Mouse (Mus musculus) WW6 (cell line): Measurements from ENCODE around the gene Gm10337.
A peak's percentile ranks its signal among the peaks of the same experiment; 100 is the strongest.

Experiments
- DNase-seq: peaks from one replicate; pipeline ENCODE4 v3.0.0-alpha.2; 2013; ENCODE audit warnings: low read depth, low spot score

The Gm10337 gene

GRCm38 (mm10) chr15:102516728-102517404 is 13.3 kb downstream of the Gm10337 start, which contains the start of gene Map3k12:
TSS of gene Map3k12 (minus strand) at chr15:102517064.
- DNase-seq, result no peak

GRCm38 (mm10) chr15:102517631-102517975 is 14.1 kb downstream of the Gm10337 start:
- no peak for DNase-seq

- DNase-seq, result peak; percentile 99
Observed at GRCm38 (mm10) chr15:102517976-102518858, 14.7 kb downstream of the Gm10337 start, which contains the start of gene Tarbp2. TSS of gene Tarbp2 (plus strand) at chr15:102518192.

- DNase-seq, result no peak
Observed at GRCm38 (mm10) chr15:102518859-102519201, 15.3 kb downstream of the Gm10337 start.

GRCm38 (mm10) chr15:102519211-102520141 is 16.0 kb downstream of the Gm10337 start:
- no peak for DNase-seq

- DNase-seq, result no peak
Observed at GRCm38 (mm10) chr15:102520416-102520815, 16.9 kb downstream of the Gm10337 start.

GRCm38 (mm10) chr15:102521480-102521879 is 18.0 kb downstream of the Gm10337 start:
- DNase-seq, result no peak

- no peak for DNase-seq
Observed at GRCm38 (mm10) chr15:102524892-102525485, 21.5 kb downstream of the Gm10337 start, which contains the start of gene Npff. TSS of gene Npff (minus strand) at chr15:102524942.

GRCm38 (mm10) chr15:102526111-102527002 is 22.8 kb downstream of the Gm10337 start:
- no peak for DNase-seq

- no peak for DNase-seq
Observed at GRCm38 (mm10) chr15:102527936-102528335, 24.4 kb downstream of the Gm10337 start.

- DNase-seq, result no peak
Observed at GRCm38 (mm10) chr15:102528396-102528795, 24.9 kb downstream of the Gm10337 start.

- DNase-seq, result no peak
Observed at GRCm38 (mm10) chr15:102530566-102530965, 27.0 kb downstream of the Gm10337 start.

GRCm38 (mm10) chr15:102531586-102531985 is 28.1 kb downstream of the Gm10337 start:
- no peak for DNase-seq

GRCm38 (mm10) chr15:102532106-102532900 is 28.8 kb downstream of the Gm10337 start:
- DNase-seq, result no peak

GRCm38 (mm10) chr15:102533926-102534325 is 30.4 kb downstream of the Gm10337 start:
- no peak for DNase-seq

GRCm38 (mm10) chr15:102544801-102545200 is 41.3 kb downstream of the Gm10337 start:
- DNase-seq, result no peak

GRCm38 (mm10) chr15:102546246-102546645 is 42.7 kb downstream of the Gm10337 start:
- no peak for DNase-seq

GRCm38 (mm10) chr15:102546677-102547427 is 43.3 kb downstream of the Gm10337 start:
- no peak for DNase-seq

GRCm38 (mm10) chr15:102547478-102547877 is 44.0 kb downstream of the Gm10337 start:
- no peak for DNase-seq
